Mouse (Mus musculus): ENCODE measurements at regions not wholly inside any gene's neighbourhood (a gene's known extent, or its start where the extent isn't known, plus 50 kb on each side); places are given as distances from the start of the nearest gene placed in this dataset.
A peak's percentile ranks its signal among the peaks of the same experiment; 100 is the strongest.

GRCm38 (mm10) chr7:68579666-68580065 lies 169.4 kb downstream of the Arrdc4 start:
- DNase-seq (ENCODE audit: low read depth, low spot score), result peak; percentile 70

GRCm38 (mm10) chr7:68579216-68579615 lies 169.8 kb downstream of the Arrdc4 start:
- DNase-seq (ENCODE audit: low read depth, low spot score), result no peak

DNA sequence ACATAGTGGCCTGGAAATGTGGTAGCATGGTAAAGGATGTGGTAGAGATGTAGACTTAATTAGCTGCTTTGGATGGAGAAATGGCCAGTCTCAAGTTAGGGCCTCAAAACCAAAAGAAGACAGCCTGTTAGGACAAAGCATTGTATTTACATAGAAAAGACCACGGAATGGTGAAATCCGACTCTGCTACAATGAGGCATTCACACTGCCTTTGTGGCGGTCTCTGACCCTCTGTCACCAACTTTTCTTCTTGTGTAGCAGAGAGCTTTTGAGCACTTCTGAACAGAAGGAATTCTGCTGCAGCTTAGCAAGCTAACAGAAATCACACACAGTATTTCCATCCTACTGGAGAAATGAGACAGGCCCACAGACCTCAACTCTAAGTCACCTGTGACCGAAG lies 177.7 kb downstream of the Arrdc4 start:
- DNase-seq (ENCODE audit: low read depth, low spot score), result no peak

DNA sequence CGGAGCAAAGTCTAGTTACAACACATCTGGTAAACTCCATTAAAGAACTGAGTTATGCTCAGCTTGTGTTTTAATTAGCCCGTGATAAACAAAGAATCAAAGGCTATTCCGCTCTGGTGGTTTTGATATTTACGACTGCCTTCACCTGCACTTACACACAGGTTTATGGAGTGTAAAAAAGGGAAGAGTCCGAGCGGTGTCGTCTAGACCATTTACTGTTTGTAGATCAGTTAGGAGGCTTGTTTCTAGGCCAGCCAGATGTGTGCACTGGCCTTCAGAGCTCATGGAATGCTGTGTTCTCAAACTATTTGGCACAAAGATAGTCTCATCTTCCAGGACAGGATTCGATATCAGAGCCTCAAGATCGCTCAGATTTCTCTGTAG lies 180.9 kb downstream of the Arrdc4 start:
- no peak for DNase-seq (ENCODE audit: low read depth, low spot score)

- DNase-seq (ENCODE audit: low read depth, low spot score), result no peak
Observed at GRCm38 (mm10) chr7:68567452-68568126, 181.5 kb downstream of the Arrdc4 start.

DNA sequence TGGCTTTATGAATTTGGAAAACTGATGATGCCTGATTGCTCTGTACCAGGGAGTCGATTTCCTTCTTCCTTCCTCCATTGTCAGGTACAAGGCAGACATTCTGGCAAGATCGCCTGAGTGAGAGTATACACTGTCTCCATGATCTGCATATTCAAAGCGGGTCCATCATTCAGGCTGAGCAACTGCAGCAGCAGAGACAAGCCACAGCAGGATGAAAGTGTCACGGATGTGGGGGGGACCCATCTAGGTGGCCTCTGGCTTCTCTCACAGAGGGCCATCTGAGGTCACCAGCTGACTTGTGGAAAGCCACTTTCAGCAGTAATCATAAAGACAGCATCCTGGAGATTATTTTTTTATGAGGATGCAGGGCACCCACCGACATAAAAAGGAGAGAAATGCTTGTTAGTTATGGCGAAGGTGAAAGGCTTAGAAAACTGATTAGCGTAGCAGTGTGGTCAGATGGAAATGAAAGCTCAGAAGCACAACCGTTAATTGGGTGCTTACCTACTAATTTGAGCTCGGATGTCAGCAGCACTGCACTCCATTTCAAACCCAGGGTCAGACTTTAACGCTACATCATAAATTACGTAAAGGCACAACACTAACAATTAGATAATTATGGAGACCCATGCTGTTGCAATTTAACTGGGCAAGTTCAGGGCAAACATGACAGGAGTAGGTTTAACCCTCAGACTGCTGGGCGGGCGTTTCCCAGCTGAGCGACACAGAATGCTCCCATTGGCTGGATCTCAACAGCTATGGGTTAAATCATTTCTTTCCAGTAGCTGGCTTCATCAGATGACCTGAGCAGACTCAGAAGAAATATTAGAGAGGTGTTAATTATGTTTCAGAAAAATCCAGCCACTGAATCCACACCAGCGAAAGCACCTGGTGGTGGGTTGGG lies 189.3 kb downstream of the Arrdc4 start:
- no peak for DNase-seq (ENCODE audit: low read depth, low spot score)

DNA sequence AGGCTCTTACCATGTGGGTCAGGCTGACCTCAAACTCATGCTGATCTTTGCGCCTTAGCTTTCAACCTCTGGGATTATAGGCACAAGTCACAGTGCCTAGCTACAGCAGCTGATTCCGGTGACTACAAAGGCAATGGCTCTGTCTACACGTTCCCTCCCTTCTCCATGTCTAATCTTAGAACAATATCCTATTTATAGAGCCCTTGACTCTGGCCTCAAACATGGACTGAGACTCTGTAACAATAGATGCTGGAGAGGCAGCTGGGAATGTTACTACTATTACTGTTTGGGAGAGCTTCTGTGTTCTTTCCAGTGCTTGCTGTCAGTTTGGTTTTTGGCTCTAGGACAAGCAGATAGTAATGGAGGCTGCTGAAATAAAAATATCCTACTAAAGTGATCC lies 198.7 kb downstream of the Arrdc4 start:
- no peak for DNase-seq (ENCODE audit: low read depth, low spot score)

DNA sequence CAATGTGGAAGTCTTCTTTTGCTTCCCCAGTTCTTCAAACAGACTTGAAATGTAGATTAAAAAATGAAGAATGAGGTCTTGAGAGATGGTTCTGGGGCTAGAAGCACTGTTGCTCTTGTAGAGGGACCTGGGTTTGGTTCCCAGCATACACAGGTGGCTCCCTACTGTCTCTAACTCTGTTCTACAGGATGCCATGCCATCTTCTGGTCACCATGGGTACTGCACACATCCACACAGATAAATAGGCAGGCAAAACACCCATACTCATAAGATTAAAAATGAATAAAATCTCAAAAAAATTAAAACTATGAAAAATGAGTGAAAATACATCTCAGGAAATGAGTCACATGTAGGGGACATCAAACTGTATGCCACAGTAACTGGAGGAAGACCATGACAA lies 200.9 kb downstream of the Arrdc4 start:
- no peak for DNase-seq (ENCODE audit: low read depth, low spot score)

DNA sequence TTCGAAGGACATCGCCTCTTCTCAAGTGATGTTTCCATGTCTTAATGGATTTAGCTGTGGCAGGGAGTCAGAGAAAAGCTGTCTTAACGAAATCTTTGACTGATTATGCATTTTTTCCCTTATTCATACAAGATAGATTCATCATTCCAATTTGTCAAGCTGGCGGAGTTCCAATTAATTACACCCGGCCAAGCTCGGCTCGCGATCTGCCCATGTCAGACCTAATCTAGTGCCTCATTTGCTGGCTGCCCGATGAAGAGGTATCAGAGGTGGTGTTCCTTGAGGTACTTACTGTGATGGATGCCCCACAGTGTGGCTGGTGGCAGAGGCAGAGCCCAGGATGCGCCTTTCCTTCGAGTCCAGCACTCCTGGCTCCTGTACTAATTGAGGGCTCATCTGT lies 204.9 kb downstream of the Arrdc4 start:
- DNase-seq (ENCODE audit: low read depth, low spot score), result no peak

GRCm38 (mm10) chr7:68509096-68509495 lies 235.5 kb downstream of the Fam169b start:
- no peak for DNase-seq (ENCODE audit: low read depth, low spot score)

DNA sequence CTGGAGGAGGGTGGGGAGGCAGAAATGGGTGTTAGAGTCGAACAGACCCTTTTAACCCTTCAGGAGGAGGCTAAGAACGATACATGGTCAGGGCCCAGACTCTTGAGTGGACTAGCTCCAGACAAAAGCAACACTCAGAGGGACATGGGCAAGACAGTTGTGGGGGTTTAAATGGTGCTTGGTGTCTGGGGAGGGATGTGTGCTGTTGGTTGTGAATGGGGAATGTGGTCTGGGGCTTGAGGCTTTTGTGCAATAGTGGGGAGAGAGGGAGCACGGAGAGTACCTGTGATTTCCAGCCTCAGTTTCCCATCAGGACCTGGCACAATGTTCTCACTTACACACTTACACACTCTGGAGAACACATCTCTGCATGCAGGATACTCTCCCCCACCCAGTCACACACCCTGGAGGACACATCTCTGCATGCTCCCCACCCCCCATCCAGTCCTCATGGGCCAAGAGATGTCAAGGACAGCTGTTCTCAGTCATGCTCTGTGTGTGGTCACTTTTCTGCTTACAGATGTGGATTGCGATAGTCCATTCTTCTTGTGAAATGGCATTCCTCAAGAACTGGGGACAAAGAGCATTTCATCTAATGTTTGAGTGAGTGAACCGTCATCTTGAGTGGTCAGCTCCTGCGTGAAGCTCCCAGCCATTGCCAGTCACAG lies 217.6 kb downstream of the Fam169b start:
- DNase-seq (ENCODE audit: low read depth, low spot score), result no peak

DNA sequence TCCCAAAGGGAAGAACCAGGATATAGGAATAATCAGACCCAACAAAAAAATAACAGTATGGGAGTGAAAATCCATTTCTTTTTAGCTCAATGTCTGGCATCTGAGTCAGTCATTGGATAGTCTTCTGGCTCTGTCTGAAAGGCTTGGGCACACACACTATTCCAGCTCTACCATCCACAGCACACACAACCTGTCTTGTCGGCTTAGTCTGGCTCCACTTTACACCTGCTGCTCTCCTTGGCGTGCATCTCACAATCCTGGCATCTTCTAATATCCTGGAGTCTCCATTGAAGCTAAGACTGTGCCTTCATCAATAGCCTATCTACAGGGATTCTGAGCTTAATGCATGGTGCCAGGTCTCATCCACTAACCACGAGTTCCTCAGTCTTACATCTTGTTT lies 213.0 kb downstream of the Fam169b start:
- DNase-seq (ENCODE audit: low read depth, low spot score), result no peak

- DNase-seq (ENCODE audit: low read depth, low spot score), result no peak
Observed at GRCm38 (mm10) chr7:68482553-68482952, 208.9 kb downstream of the Fam169b start.

DNA sequence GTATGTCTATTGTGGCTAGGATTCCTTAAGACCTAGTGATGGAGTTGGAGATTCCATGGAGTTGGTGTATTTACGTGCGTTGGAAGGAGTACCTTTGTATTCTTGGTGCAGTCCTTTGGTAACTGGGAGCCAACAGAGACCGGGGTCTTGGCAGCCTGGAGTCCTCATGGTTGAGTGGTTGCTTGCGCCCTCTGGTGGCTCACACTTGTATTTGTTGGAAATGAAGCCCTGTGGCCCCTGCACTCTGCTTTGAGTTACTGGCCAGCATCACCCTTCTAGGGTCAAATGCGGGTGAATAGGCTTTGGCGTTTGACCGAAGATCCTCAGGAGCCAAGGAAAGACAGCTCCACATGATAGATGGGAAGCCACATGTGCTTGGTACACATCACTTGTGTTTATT lies 207.1 kb downstream of the Fam169b start:
- DNase-seq (ENCODE audit: low read depth, low spot score), result no peak

- DNase-seq (ENCODE audit: low read depth, low spot score), result no peak
Observed at GRCm38 (mm10) chr7:68480336-68480735, 206.7 kb downstream of the Fam169b start.

- DNase-seq (ENCODE audit: low read depth, low spot score), result no peak
Observed at GRCm38 (mm10) chr7:68478044-68478443, 204.4 kb downstream of the Fam169b start.

- no peak for DNase-seq (ENCODE audit: low read depth, low spot score)
Observed at GRCm38 (mm10) chr7:68472800-68473199, 199.2 kb downstream of the Fam169b start.

DNA sequence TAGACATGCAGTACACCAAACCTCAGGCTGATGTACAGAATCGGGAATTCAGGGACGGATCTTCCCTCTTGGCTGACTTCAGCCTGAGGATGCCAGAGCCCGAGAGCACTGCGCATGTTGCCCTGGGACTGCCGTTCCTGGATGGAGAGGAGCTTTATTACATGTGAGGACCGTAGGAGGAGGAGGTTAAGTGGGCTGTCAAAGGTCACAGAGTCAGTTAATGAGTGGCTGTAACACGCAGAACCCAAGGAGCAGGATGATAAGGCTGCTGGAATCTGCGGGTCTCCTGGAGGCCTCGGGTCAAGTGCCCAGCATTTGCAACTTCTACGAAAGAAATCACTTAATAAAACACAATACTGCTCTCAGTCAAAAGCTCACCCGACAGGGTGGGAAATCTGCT lies 197.3 kb downstream of the Fam169b start:
- no peak for DNase-seq (ENCODE audit: low read depth, low spot score)

DNA sequence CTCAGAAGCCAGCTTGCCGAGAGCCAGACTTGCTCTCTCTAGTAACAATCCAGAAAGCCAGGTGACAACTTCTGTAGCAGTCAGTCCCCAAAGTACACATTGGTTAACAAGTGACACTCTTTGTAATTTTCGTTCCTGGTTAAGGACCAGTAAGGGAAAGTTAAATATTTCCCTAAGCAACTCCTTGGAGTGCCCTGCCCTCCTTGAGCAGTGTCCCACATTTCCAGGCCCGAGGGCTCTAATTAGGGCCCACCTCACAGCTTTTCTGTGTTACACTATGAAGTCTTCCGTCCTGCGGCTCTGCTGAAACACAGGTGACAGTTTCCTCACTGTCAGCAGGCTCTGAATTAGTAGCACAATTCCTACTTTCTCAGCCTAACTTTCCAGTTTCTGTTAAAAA lies 194.9 kb downstream of the Fam169b start:
- DNase-seq (ENCODE audit: low read depth, low spot score), result no peak

DNA sequence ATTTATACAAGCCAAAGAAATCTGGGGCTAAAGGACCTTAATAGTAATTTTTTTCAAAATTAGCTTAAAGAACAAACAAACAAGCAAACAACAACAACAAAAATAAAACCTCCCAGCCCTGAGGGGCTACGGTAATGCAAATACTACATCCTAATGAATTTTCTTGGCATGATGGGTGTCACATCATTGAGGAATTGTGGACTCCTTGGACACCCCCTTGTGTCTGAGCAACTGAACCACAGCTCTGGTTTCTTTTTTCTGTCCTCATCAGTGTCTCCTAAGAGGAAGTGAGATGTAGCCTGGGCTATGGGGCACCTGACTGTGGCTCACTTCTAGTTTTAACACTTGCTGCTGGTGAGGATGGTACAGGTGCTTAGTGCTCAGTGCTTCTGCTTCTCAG lies 184.2 kb downstream of the Fam169b start:
- DNase-seq (ENCODE audit: low read depth, low spot score), result no peak

DNA sequence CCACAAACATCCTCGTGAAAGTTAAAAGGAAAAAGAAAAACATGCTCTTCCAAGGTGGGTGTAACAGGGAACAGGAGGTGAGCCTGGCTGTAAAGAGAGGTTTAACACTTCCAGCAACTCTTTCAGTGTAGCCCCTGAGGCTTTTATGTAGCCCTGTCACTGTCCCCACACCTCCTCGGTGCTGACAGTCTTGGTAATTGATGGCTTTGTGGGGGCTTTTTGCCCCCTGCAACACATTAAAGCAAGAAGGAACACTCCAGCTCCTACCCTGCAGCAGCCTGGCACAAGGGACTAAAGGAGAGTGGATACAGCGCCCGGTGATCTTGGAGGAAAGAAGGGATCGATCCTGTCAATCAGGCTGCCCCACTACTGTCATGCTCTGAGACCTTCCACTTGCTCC lies 181.8 kb downstream of the Fam169b start:
- no peak for DNase-seq (ENCODE audit: low read depth, low spot score)

GRCm38 (mm10) chr7:68453028-68453692 lies 179.5 kb downstream of the Fam169b start:
- DNase-seq (ENCODE audit: low read depth, low spot score), result no peak
